Mouse (Mus musculus): Measurements from ENCODE around the gene Olfr1234.

The Olfr1234 gene

DNA sequence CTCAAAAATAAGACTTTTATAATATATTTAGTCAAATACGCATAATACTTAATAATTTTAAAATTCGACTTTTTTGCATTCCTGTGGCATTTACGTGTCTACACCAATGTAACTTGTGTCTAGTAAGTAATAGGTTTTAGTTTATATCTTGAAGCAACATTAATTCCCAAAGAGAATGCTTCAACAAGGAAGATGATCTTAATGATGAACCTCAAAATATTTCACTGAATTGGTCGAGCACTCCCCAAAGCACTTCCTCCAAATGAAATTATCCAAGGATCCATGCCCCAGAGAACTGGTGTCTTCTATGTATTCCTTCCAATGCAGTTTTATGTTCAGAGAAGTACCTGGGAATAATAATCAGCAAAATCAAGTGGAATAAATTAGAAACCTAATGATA, at the start of gene Olfr1234:
Gene Olfr1234, minus strand, starts transcription at position 101 of the 400 bp plus-strand sequence.
- DNase-seq (ENCODE audit: low spot score): no peak

DNA sequence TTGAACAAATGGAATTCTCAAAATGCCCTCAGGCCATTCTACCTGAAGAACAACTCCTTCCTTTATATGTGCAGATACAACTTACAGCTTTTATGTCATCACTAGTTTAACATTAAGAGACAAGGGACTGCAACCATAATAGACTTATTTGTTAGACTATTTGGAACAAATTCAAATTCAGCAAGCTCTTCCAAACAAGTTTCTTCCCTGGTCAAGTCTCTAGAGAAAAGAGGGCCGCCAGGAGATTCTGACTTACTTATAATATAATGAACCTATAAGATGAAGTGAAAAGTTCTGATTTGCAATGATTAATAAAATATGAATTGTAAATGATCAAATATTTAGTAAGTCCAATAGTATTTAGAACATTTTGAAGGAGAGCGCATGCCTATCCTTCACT, 44.9 kb upstream of the Olfr1234 start, which contains the start of gene Olfr1238:
Gene Olfr1238, minus strand, starts transcription at position 101 of the 400 bp plus-strand sequence.
- no peak for DNase-seq (ENCODE audit: low spot score)

DNA sequence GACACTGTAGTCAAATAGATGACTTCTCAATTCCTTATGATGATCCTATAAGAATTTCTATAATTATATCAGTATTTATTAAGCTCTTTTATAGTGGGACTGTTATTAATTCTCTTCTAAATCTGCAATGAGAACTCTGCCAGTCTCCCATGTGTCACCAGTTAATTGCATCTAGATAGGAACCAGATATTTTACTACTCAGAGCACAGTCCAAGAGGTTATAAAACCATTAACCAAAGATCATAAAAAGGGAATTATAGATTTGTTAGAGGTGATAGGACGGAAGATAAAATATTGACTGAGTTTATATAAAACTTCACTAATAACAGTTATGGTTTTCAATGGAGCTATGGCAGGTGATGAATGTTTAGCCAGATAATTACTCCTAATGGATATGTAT, 36.2 kb upstream of the Olfr1234 start:
- DNase-seq (ENCODE audit: low spot score): no peak

DNA sequence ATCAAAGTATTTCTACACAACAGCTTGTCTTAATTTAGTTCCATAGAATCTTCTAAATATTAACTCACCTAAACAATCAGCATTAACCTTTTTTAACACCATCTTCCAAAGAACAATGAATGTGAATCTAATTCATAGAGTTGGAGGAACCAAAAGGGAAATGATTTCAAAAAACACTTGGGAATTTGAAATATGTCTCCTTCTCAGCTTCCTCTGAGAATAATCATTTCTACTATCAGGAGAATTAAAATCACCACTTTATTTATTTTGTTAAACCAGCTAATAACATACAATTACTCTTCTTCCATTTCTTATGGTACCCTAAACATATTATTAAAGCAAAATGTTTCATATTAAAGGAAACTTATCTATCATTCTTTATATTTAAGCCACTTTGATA, 22.4 kb downstream of the Olfr1234 start, which contains the start of gene Olfr1233:
Gene Olfr1233, minus strand, starts transcription at position 101 of the 400 bp plus-strand sequence.
- DNase-seq (ENCODE audit: low spot score): no peak

DNA sequence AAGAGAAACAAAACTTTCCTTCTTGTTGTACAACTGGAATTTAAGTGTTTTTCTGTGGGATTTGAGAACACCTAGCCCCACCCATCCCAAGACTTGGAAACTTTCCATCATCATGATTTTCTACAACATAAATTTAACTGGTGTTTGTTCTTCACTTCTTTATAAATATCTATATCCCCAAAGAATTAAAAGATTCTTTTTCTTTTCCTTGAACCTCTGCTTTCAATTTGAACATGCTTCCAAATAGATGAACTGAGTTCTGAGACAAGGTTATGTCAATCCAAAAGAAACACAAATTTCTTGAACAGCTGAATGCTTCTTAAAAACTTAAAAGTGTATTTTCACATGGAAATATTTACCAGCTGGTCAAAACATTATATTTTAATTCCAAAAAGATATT, 35.1 kb downstream of the Olfr1234 start, which contains the start of gene Olfr1232:
Gene Olfr1232, minus strand, starts transcription at position 101 of the 400 bp plus-strand sequence.
- no peak for DNase-seq (ENCODE audit: low spot score)

All from retina, embryonic 14.5 days (tissue).